Mouse (Mus musculus) kidney, postnatal 0 days (tissue): ENCODE data around the gene Nrxn3. TPM values are rescaled to one million over a fixed set of nuclear protein-coding genes. Genes with fewer than 3 reads are reported as not detected.

ENCODE experiments used
- ATAC-seq: fragments of 200-750 bp; cut with Nextera tagmentation; replicated peaks from 2 replicates; pipeline ENCODE4 v1.8.0; 2017; ENCODE audit warnings: low read depth, moderate number of reproducible peaks, moderate TSS enrichment, moderate library complexity; ENCODE audit not compliant: low FRiP score
- DNase-seq: peaks from one replicate; pipeline ENCODE4 v3.0.0-alpha.2; 2016; ENCODE audit warnings: low spot score
- H3K27ac ChIP-seq: fragments of 300-500 bp; sonication (generic); 2 replicates; pipeline ENCODE4 v1.5.1; 2014; ENCODE audit warnings: mild to moderate bottlenecking
- H3K27me3 ChIP-seq: fragments of 300-500 bp; sonication (generic); 2 replicates; pipeline ENCODE4 v1.6.1; 2014; ENCODE audit warnings: low read length, mixed read lengths; ENCODE audit not compliant: insufficient read depth
- H3K36me3 ChIP-seq: fragments of 300-500 bp; sonication (generic); 2 replicates; pipeline ENCODE4 v1.6.1; 2014; ENCODE audit warnings: low read length, mixed read lengths; ENCODE audit not compliant: insufficient read depth
- H3K4me1 ChIP-seq: fragments of 300-500 bp; sonication (generic); replicated peaks from 2 replicates; pipeline ENCODE4 v1.6.1; 2014; ENCODE audit warnings: antibody characterized with exemption, low read length, mixed read lengths; ENCODE audit not compliant: insufficient read depth
- H3K4me2 ChIP-seq: fragments of 300-500 bp; sonication (generic); 2 replicates; pipeline ENCODE4 v1.6.1; 2014; ENCODE audit warnings: mild to moderate bottlenecking, low read length, moderate library complexity, mixed read lengths
- H3K4me3 ChIP-seq: fragments of 300-500 bp; sonication (generic); replicated peaks from 2 replicates; pipeline ENCODE4 v1.5.1; 2014; ENCODE audit warnings: low read depth, low read length
- H3K9ac ChIP-seq: fragments of 300-500 bp; sonication (generic); 2 replicates; pipeline ENCODE4 v1.6.1; 2014; ENCODE audit warnings: low read depth, low read length
- H3K9me3 ChIP-seq: fragments of 300-500 bp; sonication (generic); replicated peaks from 2 replicates; pipeline ENCODE4 v1.6.1; 2016; ENCODE audit warnings: low read length, inconsistent platforms, mixed read lengths
- CTCF ChIP-seq: IDR thresholded peaks from 2 replicates; pipeline ENCODE4 v1.5.1; 2016; ENCODE audit warnings: antibody characterized with exemption, low read depth, mild to moderate bottlenecking, moderate library complexity
- WGBS: fragments of 180-500 bp; shearing (Covaris S2); extraction: QIAGEN DNeasy Blood & Tissue Kit; methylation state at CpG from one replicate; pipeline ENCODE4 v1.1.7; 2014; 5-methylcytosine and 5-hydroxymethylcytosine counted together
- polyA plus RNA-seq: library from polyadenylated mRNA; unstranded; fragments of >200 nt; fragmentation: Nextera tagmentation; extraction: Ambion mirVana; gene quantifications from 2 replicates; pipeline ENCODE4 v1.2.1, GENCODE M21; 2015

Nrxn3 gene
- polyA plus RNA-seq, 1 experiment from 2014 or later: 3.0 TPM

- peak; percentile 49; the same call in 1 of the 2 replicates for ATAC-seq
Observed at GRCm38 (mm10) chr12:89041429-89042107, 318.9 kb downstream of the Nrxn3 start.

GRCm38 (mm10) chr12:89049279-89049678 is 326.6 kb downstream of the Nrxn3 start:
- 44% methylated on average over 3 of the region's 3 CpGs for WGBS
- no peak overlapping the region for H3K9ac ChIP-seq
- peak; percentile 2 for DNase-seq
- H3K27me3 ChIP-seq: no peaks in the 10 kb centered on the region
- TF ChIP-seq CTCF: no peak
- no peak overlapping the region for H3K4me3 ChIP-seq
- ATAC-seq: no peak
- no peaks in the 10 kb centered on the region for H3K9me3 ChIP-seq
- H3K36me3 ChIP-seq: no peaks in the 10 kb centered on the region
- no peak overlapping the region for H3K4me2 ChIP-seq
- H3K4me1 ChIP-seq: no peaks in the 10 kb centered on the region
- no peak overlapping the region for H3K27ac ChIP-seq

More at GRCm38 (mm10) chr12:89041429-89042107, 318.9 kb downstream of the Nrxn3 start:
- Histone ChIP-seq H3K27me3 (no peaks in the 10 kb centered on the region), H3K4me2 (no peak overlapping the region), H3K36me3 (no peaks in the 10 kb centered on the region), H3K9ac (no peak overlapping the region), H3K27ac (no peak overlapping the region), H3K4me1 (no peaks in the 10 kb centered on the region), H3K9me3 (no peaks in the 10 kb centered on the region), H3K4me3 (no peak overlapping the region)
- DNase-seq: peak; percentile 4
- 45% methylated on average over 2 of the region's 2 CpGs for WGBS
- TF ChIP-seq CTCF: no peak

- TF ChIP-seq CTCF: no peak
- no peaks in the 10 kb centered on the region for H3K9me3 ChIP-seq
- H3K4me1 ChIP-seq: no peaks in the 10 kb centered on the region
- ATAC-seq (no peak), DNase-seq (no peak)
- no peak overlapping the region for H3K27ac ChIP-seq
- H3K4me2 ChIP-seq: no peak overlapping the region
- no peak overlapping the region for H3K9ac ChIP-seq
- H3K27me3 ChIP-seq: no peaks in the 10 kb centered on the region
- no peaks in the 10 kb centered on the region for H3K36me3 ChIP-seq
- no peak overlapping the region for H3K4me3 ChIP-seq
Observed at GRCm38 (mm10) chr12:89049686-89050085, 327.0 kb downstream of the Nrxn3 start.

- no peak for TF ChIP-seq CTCF
- H3K27ac ChIP-seq: no peak overlapping the region
- H3K4me1 ChIP-seq: no peaks in the 10 kb centered on the region
- no peaks in the 10 kb centered on the region for H3K27me3 ChIP-seq
- no peak for ATAC-seq
- DNase-seq: no peak
- H3K4me2 ChIP-seq: no peak overlapping the region
- H3K36me3 ChIP-seq: no peaks in the 10 kb centered on the region
- no peaks in the 10 kb centered on the region for H3K9me3 ChIP-seq
- H3K9ac ChIP-seq: no peak overlapping the region
- H3K4me3 ChIP-seq: no peak overlapping the region
Observed at GRCm38 (mm10) chr12:89072436-89072835, 349.8 kb downstream of the Nrxn3 start.

- Histone ChIP-seq H3K4me1 (no peaks in the 10 kb centered on the region), H3K4me2 (no peak overlapping the region), H3K9me3 (no peaks in the 10 kb centered on the region), H3K9ac (no peak overlapping the region), H3K27ac (no peak overlapping the region), H3K27me3 (no peaks in the 10 kb centered on the region), H3K4me3 (no peak overlapping the region), H3K36me3 (no peaks in the 10 kb centered on the region)
- 73% methylated on average over 5 of the region's 5 CpGs for WGBS
- no peak for DNase-seq
- no peak for TF ChIP-seq CTCF
- no peak for ATAC-seq
Observed at GRCm38 (mm10) chr12:89073167-89073743, 350.6 kb downstream of the Nrxn3 start.

- ATAC-seq (no peak), DNase-seq (no peak)
- Histone ChIP-seq H3K9ac (no peak overlapping the region), H3K4me1 (no peaks in the 10 kb centered on the region), H3K27ac (no peak overlapping the region), H3K27me3 (no peaks in the 10 kb centered on the region), H3K9me3 (no peaks in the 10 kb centered on the region), H3K36me3 (no peaks in the 10 kb centered on the region), H3K4me2 (no peak overlapping the region), H3K4me3 (no peak overlapping the region)
- WGBS: 61% methylated on average over 10 of the region's 10 CpGs
- TF ChIP-seq CTCF: no peak
Observed at GRCm38 (mm10) chr12:89074551-89075295, 352.0 kb downstream of the Nrxn3 start.
